Mouse (Mus musculus) MEL (cell line): ENCODE measurements around the gene Gfpt1. TPM values are rescaled to one million over a fixed set of nuclear protein-coding genes. Genes with fewer than 3 reads are reported as not detected.

ENCODE experiments used
- DNase-seq: peaks from one replicate; pipeline ENCODE4 v3.0.0; 2011; ENCODE audit warnings: low read depth, low spot score
- H3K27ac ChIP-seq: 2 replicates; pipeline ENCODE4 v1.5.1; 2012; ENCODE audit warnings: low read depth, mild to moderate bottlenecking, control low read depth, low read length, moderate library complexity; ENCODE audit not compliant: control insufficient read depth
- H3K27me3 ChIP-seq, 2 experiments: fragments of 150-350 bp in 1 of 2; sonication (generic) in 1 of 2; 2 replicates each; pipeline ENCODE4 v1.6.1; 2012; ENCODE audit warnings: low read length in 2 of 2, mild to moderate bottlenecking in 2 of 2, improper control_type of control experiment in 1 of 2, moderate library complexity in 1 of 2; ENCODE audit not compliant: insufficient read depth in 2 of 2, control insufficient read depth in 1 of 2
- H3K36me3 ChIP-seq, 2 experiments: 2 replicates each; pipeline ENCODE4 v1.6.1; 2012 to 2014; ENCODE audit warnings: low read length in 2 of 2, improper control_type of control experiment in 1 of 2, inconsistent platforms in 1 of 2, mild to moderate bottlenecking in 1 of 2; ENCODE audit not compliant: insufficient read depth in 2 of 2, control insufficient read depth in 1 of 2
- H3K4me1 ChIP-seq, 2 experiments: fragments of 150-350 bp in 1 of 2; sonication (generic) in 1 of 2; 2 replicates each; pipeline ENCODE4 v1.6.1; 2012; ENCODE audit warnings: low read length in 2 of 2, improper control_type of control experiment in 1 of 2, mild to moderate bottlenecking in 1 of 2; ENCODE audit not compliant: insufficient read depth in 2 of 2, control insufficient read depth in 1 of 2
- H3K4me3 ChIP-seq, 2 experiments: fragments of 150-350 bp in 1 of 2; sonication (generic) in 1 of 2; 2 replicates each; pipeline ENCODE4 v1.5.1; 2012; ENCODE audit warnings: low read depth in 2 of 2, low read length in 2 of 2, mild to moderate bottlenecking in 2 of 2, moderate library complexity in 2 of 2, control low read depth in 1 of 2, improper control_type of control experiment in 1 of 2; ENCODE audit not compliant: control insufficient read depth in 1 of 2, insufficient read depth in 1 of 2
- H3K79me2 ChIP-seq: 2 replicates; pipeline ENCODE4 v1.6.1; 2012; ENCODE audit warnings: mild to moderate bottlenecking, low read length, moderate library complexity; ENCODE audit not compliant: control insufficient read depth, poor library complexity, insufficient read depth
- H3K9ac ChIP-seq: 2 replicates; pipeline ENCODE4 v1.6.1; 2012; ENCODE audit warnings: low read depth, mild to moderate bottlenecking, control low read depth, low read length, moderate library complexity; ENCODE audit not compliant: control insufficient read depth, poor library complexity, severe bottlenecking
- H3K9me3 ChIP-seq: fragments of 150-350 bp; sonication (generic); replicated peaks from 2 replicates; pipeline ENCODE4 v1.6.1; 2012; ENCODE audit warnings: mild to moderate bottlenecking, low read length, improper control_type of control experiment, moderate library complexity; ENCODE audit not compliant: insufficient read depth
- BHLHE40 ChIP-seq: IDR thresholded peaks from 2 replicates; pipeline ENCODE4 v1.6.1; 2012; ENCODE audit warnings: low read depth, mild to moderate bottlenecking, inconsistent platforms, low read length, improper control_type of control experiment, borderline replicate concordance
- CHD2 ChIP-seq: IDR thresholded peaks from 2 replicates; pipeline ENCODE4 v1.6.1; 2011; ENCODE audit warnings: low read length, improper control_type of control experiment
- E2F4 ChIP-seq: IDR thresholded peaks from 2 replicates; pipeline ENCODE4 v1.6.1; 2011; ENCODE audit warnings: low read depth, low read length, improper control_type of control experiment, borderline replicate concordance
- ELF1 ChIP-seq: IDR thresholded peaks from 2 replicates; pipeline ENCODE4 v1.6.1; 2014; ENCODE audit warnings: low read depth, mild to moderate bottlenecking, inconsistent platforms, low read length, improper control_type of control experiment, moderate library complexity
- ETS1 ChIP-seq: IDR thresholded peaks from 2 replicates; pipeline ENCODE4 v1.6.1; 2012; ENCODE audit warnings: low read depth, mild to moderate bottlenecking, inconsistent platforms, low read length, improper control_type of control experiment, moderate library complexity
- GABPA ChIP-seq: IDR thresholded peaks from 2 replicates; pipeline ENCODE4 v1.6.1; 2012; ENCODE audit warnings: low read depth, mild to moderate bottlenecking, inconsistent platforms, low read length, improper control_type of control experiment, moderate library complexity
- JUND ChIP-seq: IDR thresholded peaks from 2 replicates; pipeline ENCODE4 v1.6.1; 2011; ENCODE audit warnings: low read depth, mild to moderate bottlenecking, improper control_type of control experiment, low read length
- KAT2A ChIP-seq: conservative IDR thresholded peaks from 2 replicates; pipeline ENCODE4 v1.6.1; 2012; ENCODE audit warnings: low read depth, low read length, improper control_type of control experiment, inconsistent platforms
- MAFK ChIP-seq: IDR thresholded peaks from 2 replicates; pipeline ENCODE4 v1.6.1; 2011; ENCODE audit warnings: low read depth, mild to moderate bottlenecking, low read length, improper control_type of control experiment, borderline replicate concordance
- MAX ChIP-seq: IDR thresholded peaks from 2 replicates; pipeline ENCODE4 v1.6.1; 2011; ENCODE audit warnings: low read length, improper control_type of control experiment
- MEF2A ChIP-seq: IDR thresholded peaks from 2 replicates; pipeline ENCODE4 v1.6.1; 2014; ENCODE audit warnings: low read depth, mild to moderate bottlenecking, inconsistent platforms, low read length, improper control_type of control experiment; ENCODE audit not compliant: poor library complexity, insufficient replicate concordance, severe bottlenecking; ENCODE audit errors: extremely low read depth
- MYC ChIP-seq: IDR thresholded peaks from 2 replicates; pipeline ENCODE4 v1.6.1; 2011; ENCODE audit warnings: low read depth, mild to moderate bottlenecking, low read length, improper control_type of control experiment, moderate library complexity
- NELFE ChIP-seq: IDR thresholded peaks from 2 replicates; pipeline ENCODE4 v1.6.1; 2011; ENCODE audit warnings: low read depth, low read length, improper control_type of control experiment
- NRF1 ChIP-seq: IDR thresholded peaks from 2 replicates; pipeline ENCODE4 v1.6.1; 2014; ENCODE audit warnings: low read depth, mild to moderate bottlenecking, inconsistent platforms, low read length, improper control_type of control experiment, moderate library complexity; ENCODE audit not compliant: poor library complexity, insufficient read depth, severe bottlenecking
- POLR2A ChIP-seq, 2 experiments: IDR thresholded peaks; 2 replicates each; pipeline ENCODE4 v1.6.1; 2011 to 2012; ENCODE audit warnings: low read length in 2 of 2, mild to moderate bottlenecking in 2 of 2, control low read depth in 1 of 2, improper control_type of control experiment in 1 of 2, low read depth in 1 of 2, moderate library complexity in 1 of 2; ENCODE audit not compliant: control insufficient read depth in 1 of 2, insufficient read depth in 1 of 2, poor library complexity in 1 of 2
- POLR2AphosphoS2 ChIP-seq: IDR thresholded peaks from 2 replicates; pipeline ENCODE4 v1.6.1; 2011; ENCODE audit warnings: low read length, improper control_type of control experiment
- POLR2AphosphoS5 ChIP-seq: IDR thresholded peaks from 2 replicates; pipeline ENCODE4 v1.6.1; 2012; ENCODE audit warnings: low read depth, borderline replicate concordance, mild to moderate bottlenecking, inconsistent platforms, low read length, moderate library complexity, mixed read lengths
- RAD21 ChIP-seq: IDR thresholded peaks from 2 replicates; pipeline ENCODE4 v1.6.1; 2011; ENCODE audit warnings: mild to moderate bottlenecking, low read depth, low read length, improper control_type of control experiment
- TAL1 ChIP-seq: IDR thresholded peaks from 2 replicates; pipeline ENCODE4 v1.6.1; 2012; ENCODE audit warnings: mild to moderate bottlenecking, inconsistent platforms, low read length, moderate library complexity, mixed read lengths
- TBP ChIP-seq: IDR thresholded peaks from 2 replicates; pipeline ENCODE4 v1.8.0; 2011; ENCODE audit warnings: low read depth, low read length, improper control_type of control experiment
- USF1 ChIP-seq: IDR thresholded peaks from 2 replicates; pipeline ENCODE4 v1.6.1; 2014; ENCODE audit warnings: low read depth, mild to moderate bottlenecking, inconsistent platforms, low read length, improper control_type of control experiment, moderate library complexity
- USF2 ChIP-seq, 2 experiments: IDR thresholded peaks; 2 replicates each; pipeline ENCODE4 v1.6.1; 2011 to 2012; ENCODE audit warnings: improper control_type of control experiment in 2 of 2, low read length in 2 of 2, borderline replicate concordance in 1 of 2, inconsistent platforms in 1 of 2, low read depth in 1 of 2, mild to moderate bottlenecking in 1 of 2; ENCODE audit not compliant: insufficient read depth in 1 of 2
- ZKSCAN1 ChIP-seq: IDR thresholded peaks from 2 replicates; pipeline ENCODE4 v1.6.1; 2012; ENCODE audit warnings: low read depth, mild to moderate bottlenecking, inconsistent platforms, low read length, improper control_type of control experiment, moderate library complexity
- ZNF384 ChIP-seq: IDR thresholded peaks from 2 replicates; pipeline ENCODE4 v1.6.1; 2012; ENCODE audit warnings: low read depth, mild to moderate bottlenecking, inconsistent platforms, low read length, improper control_type of control experiment
- polyA plus RNA-seq, 2 experiments: library from polyadenylated mRNA; stranded (reverse) in 1 of 2; unstranded in 1 of 2; fragments of >175 nt in 1 of 2; fragments of >200 nt in 1 of 2; gene quantifications; 2 replicates each; pipeline versions ENCODE4 v1.2.1 to v1.2.4; 2012; ENCODE audit warnings: low replicate concordance in 2 of 2, low read depth in 1 of 2; ENCODE audit not compliant: insufficient read length in 2 of 2, insufficient read depth in 1 of 2, missing spikeins in 1 of 2
- total RNA-seq: library from RNA; depleted of rRNA; stranded (reverse); fragments of 300-350 nt; gene quantifications from 2 replicates; pipeline ENCODE4 v1.2.3, GENCODE M21; 2012

Gene Gfpt1
- total and polyA plus RNA-seq, 3 experiments, result 29.6 to 69.3 (median 33.5) TPM

DNA sequence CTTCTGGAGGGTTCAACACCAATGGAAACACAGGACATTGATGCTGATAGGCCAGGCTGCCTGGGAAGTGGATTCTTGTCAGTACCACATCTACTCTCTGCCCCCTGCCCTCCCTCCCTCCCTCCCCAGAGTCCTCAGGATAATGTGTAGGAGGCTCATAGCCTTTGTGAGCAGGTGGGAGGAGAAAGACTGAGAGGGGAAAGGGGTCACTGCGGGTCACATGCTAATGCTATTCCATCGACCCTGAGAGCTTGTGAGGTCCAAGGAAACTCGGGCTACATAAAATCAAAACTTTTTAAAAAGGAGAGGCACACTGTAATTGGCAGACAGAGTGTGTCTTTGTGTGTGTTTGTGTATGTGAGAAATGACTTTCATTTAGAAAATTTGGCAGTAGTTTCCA lies 56.6 kb downstream of the Gfpt1 start:
- Histone ChIP-seq H3K4me3 (no peak overlapping the region), H3K79me2 (no peaks in the 10 kb centered on the region; the same call in 1 of the 2 replicates), H3K27me3 (no peaks in the 10 kb centered on the region; a peak in 1 of 4 replicates), H3K9ac (no peak overlapping the region), H3K27ac (no peak overlapping the region), H3K36me3 (peaks cover 0 to 5% of the 10 kb centered on the region in 2 experiments; a peak in 2 of 4 replicates), H3K4me1 (no peaks in the 10 kb centered on the region), H3K9me3 (no peaks in the 10 kb centered on the region)
- TF ChIP-seq POLR2A (IDR thresholded peaks at IDR 0.05; ENCODE audit: control insufficient read depth in 1 of 2, insufficient read depth in 1 of 2, low read depth in 1 of 2, low read length in 2 of 2, poor library complexity in 1 of 2) (no peak), ETS1 (no peak), GABPA (no peak), MEF2A (no peak), TBP (no peak), ZNF384 (no peak), E2F4 (no peak), RAD21 (no peak), MAX (no peak), KAT2A (no peak), MYC (no peak), JUND (no peak), USF2 (IDR thresholded peaks at IDR 0.05; ENCODE audit: borderline replicate concordance in 1 of 2, insufficient read depth in 1 of 2, low read depth in 1 of 2, low read length in 2 of 2) (no peak), POLR2AphosphoS5 (no peak)
- no peak for DNase-seq

DNA sequence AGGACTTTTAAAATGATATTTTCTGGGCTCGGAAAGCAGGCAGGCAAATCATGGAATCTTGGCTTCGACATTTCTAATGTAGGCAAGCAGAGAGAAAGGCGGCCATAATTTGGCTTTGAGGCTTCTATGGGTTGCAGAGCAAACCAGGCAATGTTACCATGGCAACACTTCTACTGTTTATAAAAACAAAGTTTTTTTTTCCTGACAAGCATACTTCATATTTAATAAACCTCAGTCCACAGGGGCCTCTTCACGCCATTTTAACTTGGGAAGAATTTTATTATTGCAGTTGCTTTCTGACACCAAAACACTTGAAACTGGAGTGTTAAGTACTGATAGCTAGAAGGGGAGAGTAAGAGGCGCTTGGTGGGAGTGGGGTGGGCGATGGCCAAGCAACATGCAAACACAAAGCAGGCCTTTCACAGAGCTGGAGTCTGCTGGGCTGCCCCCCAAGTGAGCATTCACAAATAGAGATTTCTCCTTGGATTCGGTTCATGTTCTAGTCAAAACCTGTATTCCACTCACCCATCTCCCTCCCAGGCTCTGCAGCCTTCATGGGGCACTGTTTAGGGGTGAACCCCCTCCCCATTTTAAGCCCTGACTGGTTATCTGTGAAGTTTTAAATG lies 57.1 kb downstream of the Gfpt1 start:
- DNase-seq, result no peak
- H3K79me2 ChIP-seq, result no peaks in the 10 kb centered on the region; the same call in 1 of the 2 replicates
- H3K4me3 ChIP-seq, result no peak overlapping the region
- no peaks in the 10 kb centered on the region for H3K4me1 ChIP-seq
- no peaks in the 10 kb centered on the region; a peak in 1 of 4 replicates for H3K27me3 ChIP-seq
- H3K9ac ChIP-seq, result no peak overlapping the region
- H3K36me3 ChIP-seq, result peaks cover 0 to 5% of the 10 kb centered on the region in 2 experiments; a peak in 2 of 4 replicates
- H3K9me3 ChIP-seq, result no peaks in the 10 kb centered on the region
- no peak for TF ChIP-seq MAFK
- TF ChIP-seq USF1, result no peak
- no peak for TF ChIP-seq MEF2A
- no peak for TF ChIP-seq BHLHE40
- TF ChIP-seq MYC, result no peak
- no peak for TF ChIP-seq NELFE
- no peak for TF ChIP-seq USF2 (IDR thresholded peaks at IDR 0.05; ENCODE audit: borderline replicate concordance in 1 of 2, insufficient read depth in 1 of 2, low read depth in 1 of 2, low read length in 2 of 2)
- no peak for TF ChIP-seq ELF1
- no peak for TF ChIP-seq CHD2
- TF ChIP-seq NRF1, result no peak
- no peak for TF ChIP-seq TAL1
- no peak for TF ChIP-seq ZNF384
- no peak for TF ChIP-seq POLR2AphosphoS2
- no peak for TF ChIP-seq ZKSCAN1
- H3K27ac ChIP-seq, result no peak overlapping the region
